Mouse (Mus musculus): ENCODE measurements at regions not wholly inside any gene's neighbourhood (a gene's known extent, or its start where the extent isn't known, plus 50 kb on each side); places are given as distances from the start of the nearest gene placed in this dataset.
A peak's percentile ranks its signal among the peaks of the same experiment; 100 is the strongest.

DNA sequence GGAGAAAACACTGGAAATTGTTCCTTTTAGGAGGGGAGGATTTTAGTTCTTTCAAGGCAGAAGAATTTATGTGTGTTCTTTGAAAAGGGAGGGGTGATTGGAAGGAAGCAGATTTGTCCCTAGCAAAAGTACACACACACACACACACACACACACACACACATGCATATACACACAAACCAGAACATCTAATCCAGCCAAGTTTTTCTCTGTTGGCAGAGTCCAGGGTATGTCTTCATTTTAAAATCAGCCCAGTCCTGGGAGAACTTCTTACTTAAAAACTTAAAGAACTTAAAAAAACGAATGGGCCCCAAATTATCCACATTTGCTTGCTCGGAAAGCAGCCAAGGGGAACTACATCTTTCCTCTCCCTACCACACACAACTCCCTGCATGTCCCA is 290.5 kb downstream of the Tmem38b start:
- H3K36me3 ChIP-seq (ENCODE audit: control insufficient read depth, insufficient read depth): no peaks in the 10 kb centered on the region
- H3K4me1 ChIP-seq (replicated peaks; ENCODE audit: control insufficient read depth, insufficient read depth, low read length): peaks cover 5% of the 10 kb centered on the region
- H3K4me2 ChIP-seq (ENCODE audit: low read length): no peak overlapping the region
- no peaks in the 10 kb centered on the region for H3K9me3 ChIP-seq (ENCODE audit: control insufficient read depth, low read length)
- no peak overlapping the region for H3K4me3 ChIP-seq (replicated peaks; ENCODE audit: low read length)
- H3K27me3 ChIP-seq (replicated peaks; ENCODE audit: control insufficient read depth, insufficient read depth, low read length): no peaks in the 10 kb centered on the region
- H3K27ac ChIP-seq (ENCODE audit: low read length): no peak overlapping the region
- WGBS: 77% methylated on average over 2 of the region's 2 CpGs
- no peak overlapping the region for H3K9ac ChIP-seq (replicated peaks; ENCODE audit: low read depth, low read length)
- no peak for ATAC-seq

DNA sequence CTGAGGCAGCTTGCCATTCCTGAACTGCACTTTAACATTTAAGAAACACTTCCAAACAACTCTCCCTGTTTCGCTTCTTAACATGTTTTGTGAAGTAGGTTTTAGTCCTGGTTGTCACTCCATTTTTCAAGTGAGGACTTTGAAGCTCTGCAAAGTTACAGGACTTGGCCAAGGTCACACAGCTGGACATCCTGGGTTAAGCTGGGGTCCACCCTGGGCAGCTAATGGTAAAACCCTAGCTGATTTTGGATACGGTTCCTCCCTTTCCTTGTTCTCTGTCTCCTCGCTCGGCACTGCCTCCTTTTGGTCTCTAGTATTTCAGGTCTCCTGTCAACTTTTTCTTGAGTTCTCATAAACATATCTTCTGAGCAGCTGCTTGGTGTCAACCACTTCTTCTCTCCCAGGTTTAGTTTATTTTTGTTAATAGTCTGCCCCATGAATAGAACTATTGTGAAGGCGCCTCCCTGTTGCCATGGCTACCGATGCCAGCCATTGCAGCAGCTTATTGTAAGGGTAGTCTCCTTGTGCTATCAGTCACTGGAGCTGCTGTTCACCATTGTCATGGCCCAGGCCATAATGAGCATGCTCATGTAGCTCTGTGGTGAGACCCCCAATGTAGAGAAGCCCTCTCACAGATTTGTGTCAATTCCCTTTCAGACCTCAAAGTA is 292.5 kb downstream of the Tmem38b start:
- no peaks in the 10 kb centered on the region for H3K36me3 ChIP-seq (ENCODE audit: control insufficient read depth, insufficient read depth)
- no peak overlapping the region for H3K4me2 ChIP-seq (ENCODE audit: low read length)
- peaks cover 5% of the 10 kb centered on the region for H3K4me1 ChIP-seq (replicated peaks; ENCODE audit: control insufficient read depth, insufficient read depth, low read length)
- WGBS: 52% methylated on average over 6 of the region's 6 CpGs
- 0 out of 2 replicates have a peak, but pooled peaks have one; percentile 52 for ATAC-seq
- no peak overlapping the region for H3K27ac ChIP-seq (ENCODE audit: low read length)
- no peaks in the 10 kb centered on the region for H3K27me3 ChIP-seq (replicated peaks; ENCODE audit: control insufficient read depth, insufficient read depth, low read length)
- H3K9me3 ChIP-seq (ENCODE audit: control insufficient read depth, low read length): no peaks in the 10 kb centered on the region
- H3K9ac ChIP-seq (replicated peaks; ENCODE audit: low read depth, low read length): no peak overlapping the region
- H3K4me3 ChIP-seq (replicated peaks; ENCODE audit: low read length): no peak overlapping the region

DNA sequence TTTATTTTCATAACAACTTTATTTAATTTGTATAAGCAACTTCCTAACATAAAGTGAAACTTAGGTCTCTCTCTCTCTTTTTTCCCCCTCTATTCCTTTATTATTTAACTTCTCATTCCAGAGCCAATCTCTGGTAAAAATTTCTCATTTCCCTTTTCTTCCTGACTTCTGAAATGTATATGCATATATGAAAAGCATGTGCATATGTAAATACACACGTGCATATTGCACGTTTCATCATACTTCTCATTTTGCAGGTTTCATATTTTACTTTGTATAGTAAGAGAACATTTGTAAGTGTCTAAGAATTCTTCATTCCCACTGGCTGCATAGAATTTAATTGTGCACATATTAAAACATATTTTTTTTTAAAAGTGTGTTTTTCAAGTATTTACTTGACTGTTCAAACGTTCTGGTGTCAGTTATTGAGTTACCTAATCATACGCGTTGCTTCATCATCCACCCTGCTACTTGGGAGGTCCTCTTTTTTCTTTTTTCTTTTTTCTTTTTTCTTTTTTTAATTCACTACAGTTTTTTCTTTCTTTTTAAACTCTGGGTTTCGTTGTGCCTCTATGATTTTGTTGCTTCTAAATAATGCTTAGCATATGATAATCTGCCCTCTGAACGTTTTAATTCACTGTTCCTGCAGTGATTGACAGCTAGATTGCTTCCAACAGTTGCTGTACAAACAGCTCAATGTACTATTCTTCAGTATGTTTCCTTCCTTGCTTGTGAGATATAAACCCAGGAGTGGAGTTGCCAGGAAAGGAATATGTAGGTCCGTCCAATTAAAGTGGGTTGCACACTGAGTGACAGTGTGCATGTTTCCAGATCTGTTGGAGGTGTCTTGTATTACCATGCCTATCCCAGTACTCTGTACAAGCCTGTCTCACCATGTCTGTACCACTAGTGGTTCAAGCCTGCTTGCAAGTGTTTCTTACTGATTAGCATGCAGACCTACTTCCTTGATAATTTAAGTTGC is 303.2 kb downstream of the Tmem38b start:
- Histone ChIP-seq H3K27ac (ENCODE audit: low read length) (no peak overlapping the region), H3K4me2 (ENCODE audit: low read length) (no peak overlapping the region), H3K9me3 (ENCODE audit: control insufficient read depth, low read length) (no peaks in the 10 kb centered on the region), H3K4me3 (replicated peaks; ENCODE audit: low read length) (no peak overlapping the region), H3K27me3 (replicated peaks; ENCODE audit: control insufficient read depth, insufficient read depth, low read length) (no peaks in the 10 kb centered on the region), H3K9ac (replicated peaks; ENCODE audit: low read depth, low read length) (no peak overlapping the region), H3K36me3 (ENCODE audit: control insufficient read depth, insufficient read depth) (no peaks in the 10 kb centered on the region), H3K4me1 (replicated peaks; ENCODE audit: control insufficient read depth, insufficient read depth, low read length) (no peaks in the 10 kb centered on the region)
- ATAC-seq: peak; percentile 88
- WGBS: 25% methylated on average over 8 of the region's 8 CpGs

GRCm38 (mm10) chr4:54156146-54156545 is 330.3 kb downstream of the Tmem38b start:
- H3K27me3 ChIP-seq (replicated peaks; ENCODE audit: control insufficient read depth, insufficient read depth, low read length): no peaks in the 10 kb centered on the region
- 93% methylated on average over 4 of the region's 4 CpGs for WGBS
- no peaks in the 10 kb centered on the region for H3K9me3 ChIP-seq (ENCODE audit: control insufficient read depth, low read length)
- H3K27ac ChIP-seq (ENCODE audit: low read length): no peak overlapping the region
- H3K4me1 ChIP-seq (replicated peaks; ENCODE audit: control insufficient read depth, insufficient read depth, low read length): no peaks in the 10 kb centered on the region
- ATAC-seq: no peak
- no peak overlapping the region for H3K4me2 ChIP-seq (ENCODE audit: low read length)
- no peak overlapping the region for H3K9ac ChIP-seq (replicated peaks; ENCODE audit: low read depth, low read length)
- H3K4me3 ChIP-seq (replicated peaks; ENCODE audit: low read length): no peak overlapping the region
- no peaks in the 10 kb centered on the region for H3K36me3 ChIP-seq (ENCODE audit: control insufficient read depth, insufficient read depth)

- peak; percentile 65 for ATAC-seq
- 61% methylated on average over 9 of the region's 9 CpGs for WGBS
- H3K4me1 ChIP-seq (replicated peaks; ENCODE audit: control insufficient read depth, insufficient read depth, low read length): peaks cover 5% of the 10 kb centered on the region
- no peak overlapping the region for H3K9ac ChIP-seq (replicated peaks; ENCODE audit: low read depth, low read length)
- no peak overlapping the region for H3K4me2 ChIP-seq (ENCODE audit: low read length)
- no peak overlapping the region for H3K4me3 ChIP-seq (replicated peaks; ENCODE audit: low read length)
- no peaks in the 10 kb centered on the region for H3K27me3 ChIP-seq (replicated peaks; ENCODE audit: control insufficient read depth, insufficient read depth, low read length)
- no peak overlapping the region for H3K27ac ChIP-seq (ENCODE audit: low read length)
- H3K36me3 ChIP-seq (ENCODE audit: control insufficient read depth, insufficient read depth): no peaks in the 10 kb centered on the region
- no peaks in the 10 kb centered on the region for H3K9me3 ChIP-seq (ENCODE audit: control insufficient read depth, low read length)
Observed at GRCm38 (mm10) chr4:54161337-54161993, 335.6 kb downstream of the Tmem38b start.

DNA sequence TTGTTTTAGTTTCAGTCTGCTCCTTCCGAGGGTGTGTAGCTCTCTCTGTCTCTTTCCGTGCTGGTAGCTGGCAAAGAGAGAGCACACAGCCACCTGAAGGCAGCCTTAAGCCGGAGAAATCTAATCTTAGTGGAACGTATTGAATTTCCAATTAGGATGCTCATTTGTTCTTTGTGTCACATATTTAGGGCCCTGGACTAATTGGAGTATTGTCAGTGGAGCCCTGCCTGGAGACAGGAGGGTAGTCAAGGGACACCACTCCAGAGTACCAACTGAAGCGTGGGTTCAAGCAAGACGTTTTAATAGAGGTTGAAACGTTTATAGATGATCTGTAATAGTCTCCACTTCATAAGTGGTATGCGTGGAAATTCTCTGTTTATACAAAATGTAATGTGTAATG is 336.5 kb downstream of the Tmem38b start:
- Histone ChIP-seq H3K4me3 (replicated peaks; ENCODE audit: low read length) (no peak overlapping the region), H3K4me1 (replicated peaks; ENCODE audit: control insufficient read depth, insufficient read depth, low read length) (peaks cover 5% of the 10 kb centered on the region), H3K36me3 (ENCODE audit: control insufficient read depth, insufficient read depth) (no peaks in the 10 kb centered on the region), H3K9me3 (ENCODE audit: control insufficient read depth, low read length) (no peaks in the 10 kb centered on the region), H3K27ac (ENCODE audit: low read length) (no peak overlapping the region), H3K27me3 (replicated peaks; ENCODE audit: control insufficient read depth, insufficient read depth, low read length) (no peaks in the 10 kb centered on the region), H3K9ac (replicated peaks; ENCODE audit: low read depth, low read length) (no peak overlapping the region), H3K4me2 (ENCODE audit: low read length) (no peak overlapping the region)
- no peak for ATAC-seq
- WGBS: 38% methylated on average over 8 of the region's 8 CpGs

- Histone ChIP-seq H3K27me3 (replicated peaks; ENCODE audit: control insufficient read depth, insufficient read depth, low read length) (no peaks in the 10 kb centered on the region), H3K9ac (replicated peaks; ENCODE audit: low read depth, low read length) (no peak overlapping the region), H3K9me3 (ENCODE audit: control insufficient read depth, low read length) (no peaks in the 10 kb centered on the region), H3K4me2 (ENCODE audit: low read length) (no peak overlapping the region), H3K36me3 (ENCODE audit: control insufficient read depth, insufficient read depth) (no peaks in the 10 kb centered on the region), H3K4me3 (replicated peaks; ENCODE audit: low read length) (no peak overlapping the region), H3K27ac (ENCODE audit: low read length) (no peak overlapping the region), H3K4me1 (replicated peaks; ENCODE audit: control insufficient read depth, insufficient read depth, low read length) (no peaks in the 10 kb centered on the region)
- 79% methylated on average over 13 of the region's 13 CpGs for WGBS
- ATAC-seq: no peak
Observed at GRCm38 (mm10) chr4:54170202-54170931, 344.5 kb downstream of the Tmem38b start.

DNA sequence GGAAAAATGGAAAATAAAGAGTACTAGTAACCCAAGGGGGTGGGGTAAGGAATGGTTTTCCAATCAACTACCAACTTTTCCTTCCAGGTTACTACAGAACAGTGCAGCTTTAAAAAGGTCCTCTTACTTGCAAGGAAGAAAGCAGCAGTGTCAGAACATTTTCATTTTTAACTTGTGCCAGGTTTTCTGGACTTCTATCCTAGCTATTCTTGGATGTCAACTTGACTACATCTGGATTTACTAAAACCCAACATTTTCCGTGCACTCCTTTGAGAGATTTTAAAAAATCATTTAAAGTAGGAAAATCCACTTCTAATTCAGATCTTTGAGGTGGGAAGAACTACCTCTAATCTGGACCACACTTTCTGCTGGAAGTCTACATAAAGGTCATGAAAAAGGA is 358.4 kb downstream of the Tmem38b start:
- no peak overlapping the region for H3K9ac ChIP-seq (replicated peaks; ENCODE audit: low read depth, low read length)
- no peaks in the 10 kb centered on the region for H3K9me3 ChIP-seq (ENCODE audit: control insufficient read depth, low read length)
- H3K27me3 ChIP-seq (replicated peaks; ENCODE audit: control insufficient read depth, insufficient read depth, low read length): no peaks in the 10 kb centered on the region
- H3K27ac ChIP-seq (ENCODE audit: low read length): no peak overlapping the region
- no peak overlapping the region for H3K4me3 ChIP-seq (replicated peaks; ENCODE audit: low read length)
- H3K4me2 ChIP-seq (ENCODE audit: low read length): no peak overlapping the region
- 91% methylated on average over 1 of the region's 1 CpGs for whole genome bisulfite sequencing
- H3K36me3 ChIP-seq (ENCODE audit: control insufficient read depth, insufficient read depth): no peaks in the 10 kb centered on the region
- ATAC-seq: no peak
- H3K4me1 ChIP-seq (replicated peaks; ENCODE audit: control insufficient read depth, insufficient read depth, low read length): no peaks in the 10 kb centered on the region

DNA sequence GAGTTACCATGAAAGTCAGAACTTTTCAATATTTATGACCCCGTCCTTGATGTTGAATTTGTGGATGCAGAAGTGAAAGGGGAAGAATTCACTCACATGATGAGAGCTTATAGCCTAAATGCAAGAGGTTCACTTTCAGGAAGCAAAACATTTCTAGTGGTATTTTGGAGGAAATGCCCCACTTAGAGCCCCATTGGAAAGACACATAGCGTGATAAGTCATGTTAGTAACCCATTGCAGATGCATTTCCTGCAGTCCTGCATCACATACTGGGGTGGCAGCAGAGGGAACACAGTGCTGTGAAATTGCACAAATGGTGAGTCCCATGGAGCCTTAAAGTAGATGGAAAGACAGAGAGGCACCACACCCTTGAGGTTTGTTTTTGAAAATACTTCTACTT is 369.9 kb downstream of the Tmem38b start:
- WGBS: 88% methylated on average over 2 of the region's 2 CpGs
- H3K4me1 ChIP-seq (replicated peaks; ENCODE audit: control insufficient read depth, insufficient read depth, low read length): no peaks in the 10 kb centered on the region
- H3K36me3 ChIP-seq (ENCODE audit: control insufficient read depth, insufficient read depth): no peaks in the 10 kb centered on the region
- no peak overlapping the region for H3K4me2 ChIP-seq (ENCODE audit: low read length)
- no peaks in the 10 kb centered on the region for H3K9me3 ChIP-seq (ENCODE audit: control insufficient read depth, low read length)
- no peak for ATAC-seq
- no peak overlapping the region for H3K9ac ChIP-seq (replicated peaks; ENCODE audit: low read depth, low read length)
- H3K27ac ChIP-seq (ENCODE audit: low read length): no peak overlapping the region
- no peak overlapping the region for H3K4me3 ChIP-seq (replicated peaks; ENCODE audit: low read length)
- H3K27me3 ChIP-seq (replicated peaks; ENCODE audit: control insufficient read depth, insufficient read depth, low read length): no peaks in the 10 kb centered on the region

Measured in forebrain, embryonic 16.5 days (tissue).